Mouse (Mus musculus): ENCODE measurements around the gene Pitx1. TPM values are rescaled to one million over a fixed set of nuclear protein-coding genes. Genes with fewer than 3 reads are reported as not detected.

Pitx1 gene
- polyA plus RNA-seq, 1 experiment from 2014 or later = not detected

- Histone ChIP-seq H3K9me3 (ENCODE audit: control insufficient read depth, low read length) (no peaks in the 10 kb centered on the region), H3K36me3 (ENCODE audit: control insufficient read depth, insufficient read depth, low read length) (no peaks in the 10 kb centered on the region), H3K4me1 (ENCODE audit: control insufficient read depth, insufficient read depth, low read depth, low read length) (no peaks in the 10 kb centered on the region), H3K27ac (ENCODE audit: low read depth, low read length) (no peak overlapping the region), H3K4me2 (ENCODE audit: low read length) (no peak overlapping the region), H3K27me3 (replicated peaks; ENCODE audit: control insufficient read depth, insufficient read depth, low read length) (no peaks in the 10 kb centered on the region), H3K4me3 (ENCODE audit: low read length) (no peak overlapping the region), H3K9ac (ENCODE audit: low read depth, low read length) (no peak overlapping the region)
- no peak for ATAC-seq
- 95% methylated on average over 10 of the region's 10 CpGs for WGBS
Observed at GRCm38 (mm10) chr13:55809707-55810106, 26.3 kb downstream of the Pitx1 start.

GRCm38 (mm10) chr13:55809041-55809623 lies 26.9 kb downstream of the Pitx1 start:
- no peaks in the 10 kb centered on the region for H3K36me3 ChIP-seq (ENCODE audit: control insufficient read depth, insufficient read depth, low read length)
- WGBS = 77% methylated on average over 7 of the region's 7 CpGs

DNA sequence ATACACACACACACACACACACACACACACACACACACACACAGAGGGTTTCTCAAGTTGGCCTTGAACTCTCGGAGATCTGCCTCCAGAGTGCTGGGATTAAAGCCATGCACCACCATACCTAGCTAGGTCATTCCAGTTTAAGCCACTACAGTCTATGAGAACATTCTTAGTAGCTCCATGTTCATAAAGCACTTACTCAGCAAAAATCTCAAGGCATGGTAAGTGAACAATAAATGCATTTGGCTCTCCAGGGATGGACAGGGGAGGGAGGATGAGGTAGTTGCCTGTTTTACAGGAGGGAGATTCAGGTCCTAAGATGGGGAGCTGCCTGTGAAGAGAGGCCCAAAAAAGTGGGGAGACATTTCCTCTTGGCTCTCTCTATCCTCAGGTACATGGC lies 32.0 kb downstream of the Pitx1 start:
- no peaks in the 10 kb centered on the region for H3K27me3 ChIP-seq (replicated peaks; ENCODE audit: control insufficient read depth, insufficient read depth, low read length)
- no peaks in the 10 kb centered on the region for H3K9me3 ChIP-seq (ENCODE audit: control insufficient read depth, low read length)
- 96% methylated on average over 1 of the region's 1 CpGs for WGBS
- no peak overlapping the region for H3K9ac ChIP-seq (ENCODE audit: low read depth, low read length)
- H3K36me3 ChIP-seq (ENCODE audit: control insufficient read depth, insufficient read depth, low read length) = no peaks in the 10 kb centered on the region
- ATAC-seq = no peak
- H3K27ac ChIP-seq (ENCODE audit: low read depth, low read length) = no peak overlapping the region
- no peaks in the 10 kb centered on the region for H3K4me1 ChIP-seq (ENCODE audit: control insufficient read depth, insufficient read depth, low read depth, low read length)
- no peak overlapping the region for H3K4me2 ChIP-seq (ENCODE audit: low read length)
- no peak overlapping the region for H3K4me3 ChIP-seq (ENCODE audit: low read length)

More at GRCm38 (mm10) chr13:55809041-55809623, 26.9 kb downstream of the Pitx1 start:
- Histone ChIP-seq H3K9me3 (ENCODE audit: control insufficient read depth, low read length) (no peaks in the 10 kb centered on the region), H3K4me1 (ENCODE audit: control insufficient read depth, insufficient read depth, low read depth, low read length) (no peaks in the 10 kb centered on the region), H3K27me3 (replicated peaks; ENCODE audit: control insufficient read depth, insufficient read depth, low read length) (no peaks in the 10 kb centered on the region), H3K27ac (ENCODE audit: low read depth, low read length) (no peak overlapping the region), H3K9ac (ENCODE audit: low read depth, low read length) (no peak overlapping the region), H3K4me2 (ENCODE audit: low read length) (no peak overlapping the region), H3K4me3 (ENCODE audit: low read length) (no peak overlapping the region)
- no peak for ATAC-seq

GRCm38 (mm10) chr13:55801246-55801645 lies 34.7 kb downstream of the Pitx1 start:
- 74% methylated on average over 2 of the region's 2 CpGs for WGBS
- no peak overlapping the region for H3K9ac ChIP-seq (ENCODE audit: low read depth, low read length)
- H3K4me1 ChIP-seq (ENCODE audit: control insufficient read depth, insufficient read depth, low read depth, low read length) = no peaks in the 10 kb centered on the region
- H3K4me2 ChIP-seq (ENCODE audit: low read length) = no peak overlapping the region
- no peak overlapping the region for H3K27ac ChIP-seq (ENCODE audit: low read depth, low read length)
- H3K4me3 ChIP-seq (ENCODE audit: low read length) = no peak overlapping the region
- ATAC-seq = no peak
- no peaks in the 10 kb centered on the region for H3K9me3 ChIP-seq (ENCODE audit: control insufficient read depth, low read length)
- H3K27me3 ChIP-seq (replicated peaks; ENCODE audit: control insufficient read depth, insufficient read depth, low read length) = no peaks in the 10 kb centered on the region
- no peaks in the 10 kb centered on the region for H3K36me3 ChIP-seq (ENCODE audit: control insufficient read depth, insufficient read depth, low read length)

DNA sequence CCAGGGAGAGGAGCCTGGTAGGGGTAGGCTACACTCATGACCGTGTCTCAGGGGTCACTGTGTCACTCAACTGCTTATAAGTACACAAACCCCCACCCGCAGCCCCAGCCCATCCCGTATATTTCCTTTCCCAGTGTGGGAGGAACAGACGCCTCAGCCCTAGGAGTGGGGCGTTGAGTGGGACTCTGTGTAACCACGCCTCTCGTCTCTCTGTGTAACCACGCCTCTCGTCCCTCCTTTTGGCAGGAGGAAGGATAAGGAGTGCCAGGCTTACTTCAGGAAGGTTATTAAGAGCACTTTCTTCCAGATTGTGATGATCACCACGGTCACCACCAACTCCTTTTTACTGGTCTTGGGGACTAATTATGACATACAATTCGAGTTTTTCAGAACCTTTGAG lies 49.9 kb downstream of the Pitx1 start:
- 81% methylated on average over 11 of the region's 11 CpGs for WGBS

GRCm38 (mm10) chr13:55784268-55784667 lies 51.7 kb downstream of the Pitx1 start, which contains the start of gene Catsper3:
Gene Catsper3, plus strand, starts transcription at chr13:55784568.
- 94% methylated on average over 3 of the region's 3 CpGs for WGBS
- Histone ChIP-seq H3K27ac (ENCODE audit: low read depth, low read length) (no peak within 1 kb of the TSS), H3K4me2 (ENCODE audit: low read length) (no peak within 1 kb of the TSS), H3K4me3 (ENCODE audit: low read length) (no peak within 1 kb of the TSS), H3K9ac (ENCODE audit: low read depth, low read length) (no peak within 1 kb of the TSS), H3K9me3 (ENCODE audit: control insufficient read depth, low read length) (no peaks in the 10 kb centered on the region), H3K36me3 (ENCODE audit: control insufficient read depth, insufficient read depth, low read length) (no peaks in the 10 kb centered on the region), H3K4me1 (ENCODE audit: control insufficient read depth, insufficient read depth, low read depth, low read length) (no peaks in the 10 kb centered on the region), H3K27me3 (replicated peaks; ENCODE audit: control insufficient read depth, insufficient read depth, low read length) (no peaks in the 10 kb centered on the region)
- ATAC-seq = no peak

More for the DNA sequence above, 49.9 kb downstream of the Pitx1 start:
- Histone ChIP-seq H3K4me3 (ENCODE audit: low read length) (no peak overlapping the region), H3K36me3 (ENCODE audit: control insufficient read depth, insufficient read depth, low read length) (no peaks in the 10 kb centered on the region), H3K4me1 (ENCODE audit: control insufficient read depth, insufficient read depth, low read depth, low read length) (no peaks in the 10 kb centered on the region), H3K4me2 (ENCODE audit: low read length) (no peak overlapping the region), H3K27me3 (replicated peaks; ENCODE audit: control insufficient read depth, insufficient read depth, low read length) (no peaks in the 10 kb centered on the region), H3K9ac (ENCODE audit: low read depth, low read length) (no peak overlapping the region), H3K9me3 (ENCODE audit: control insufficient read depth, low read length) (no peaks in the 10 kb centered on the region), H3K27ac (ENCODE audit: low read depth, low read length) (no peak overlapping the region)
- ATAC-seq = no peak

DNA sequence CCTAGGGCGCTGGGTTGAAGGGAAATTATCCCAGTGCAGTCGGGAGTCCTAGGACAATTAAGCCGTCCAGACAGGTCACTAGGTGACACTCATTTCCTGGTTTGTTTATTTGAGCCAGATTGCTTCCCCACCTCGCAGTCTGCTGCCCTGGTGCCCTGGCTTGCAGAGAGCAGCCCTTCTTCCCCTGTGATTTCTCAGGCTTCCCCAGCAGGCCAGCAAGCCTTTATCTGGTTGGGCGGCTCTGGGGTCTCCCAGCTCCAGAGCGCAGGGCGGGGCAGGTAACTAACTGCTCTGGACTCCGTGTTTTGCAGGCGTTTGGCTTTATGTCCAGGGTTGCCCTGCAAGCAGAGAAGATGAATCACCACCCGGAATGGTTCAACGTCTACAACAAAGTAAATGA lies 60.9 kb downstream of the Pitx1 start:
- WGBS = 71% methylated on average over 11 of the region's 11 CpGs
- ATAC-seq = no peak
- Histone ChIP-seq H3K4me3 (ENCODE audit: low read length) (no peak overlapping the region), H3K9me3 (ENCODE audit: control insufficient read depth, low read length) (no peaks in the 10 kb centered on the region), H3K36me3 (ENCODE audit: control insufficient read depth, insufficient read depth, low read length) (no peaks in the 10 kb centered on the region), H3K27me3 (replicated peaks; ENCODE audit: control insufficient read depth, insufficient read depth, low read length) (no peaks in the 10 kb centered on the region), H3K9ac (ENCODE audit: low read depth, low read length) (no peak overlapping the region), H3K27ac (ENCODE audit: low read depth, low read length) (no peak overlapping the region), H3K4me2 (ENCODE audit: low read length) (no peak overlapping the region), H3K4me1 (ENCODE audit: control insufficient read depth, insufficient read depth, low read depth, low read length) (no peaks in the 10 kb centered on the region)

Other genes with a start within 250 kb of the Pitx1 start
- 40.9 and 42.3 TPM in 2 replicates for gene B4galt7, start 236.3 kb downstream of the Pitx1 start, polyA plus RNA-seq (2015; fragmentation: Nextera tagmentation; extraction: Ambion mirVana)
- gene Caml, start 213.2 kb downstream of the Pitx1 start, polyA plus RNA-seq (2015; fragmentation: Nextera tagmentation; extraction: Ambion mirVana) = 97.4 and 108 TPM in 2 replicates
- 21.5 and 23.1 TPM in 2 replicates for gene Ddx46, start 201.2 kb downstream of the Pitx1 start, polyA plus RNA-seq (2015; fragmentation: Nextera tagmentation; extraction: Ambion mirVana)
- gene B230219D22Rik, start 143.1 kb downstream of the Pitx1 start, polyA plus RNA-seq (2015; fragmentation: Nextera tagmentation; extraction: Ambion mirVana) = 65.5 and 73.6 TPM in 2 replicates
- gene Txndc15, start 121.5 kb downstream of the Pitx1 start, polyA plus RNA-seq (2015; fragmentation: Nextera tagmentation; extraction: Ambion mirVana) = 142 and 149 TPM in 2 replicates
- 26.1 and 26.5 TPM in 2 replicates for gene Pcbd2, start 108.8 kb downstream of the Pitx1 start, polyA plus RNA-seq (2015; fragmentation: Nextera tagmentation; extraction: Ambion mirVana)
- 0.19 TPM in 1 of 2 replicates, not detected in the other for gene Catsper3, start 51.6 kb downstream of the Pitx1 start, polyA plus RNA-seq (2015; fragmentation: Nextera tagmentation; extraction: Ambion mirVana)